Mouse (Mus musculus) lung, postnatal 14 days (tissue): ENCODE results near the gene Cygb.
"Not testable (repeated sequence)": the region's sequence is repeated elsewhere in the genome, so short reads cannot be mapped to it uniquely, and the experiment has no call there.

Source experiments
- DNase-seq: peaks from one replicate; pipeline ENCODE4 v3.0.0; 2021

The Cygb gene

GRCm38 (mm10) chr11:116654255-116654821 is at the start of gene Cygb:
Cygb (minus strand) TSS chr11:116654313.
- no peak for DNase-seq

- no peak for DNase-seq
These were observed 47.3 kb upstream of the Cygb start for GRCm38 (mm10) chr11:116701377-116701841.

GRCm38 (mm10) chr11:116697521-116697920 is 43.4 kb upstream of the Cygb start:
- no peak for DNase-seq

- DNase-seq = no peak
These were observed 42.3 kb upstream of the Cygb start for GRCm38 (mm10) chr11:116696426-116696825.

- no peak for DNase-seq
These were observed 41.2 kb upstream of the Cygb start for GRCm38 (mm10) chr11:116695194-116695880.

GRCm38 (mm10) chr11:116694250-116695193 is 40.4 kb upstream of the Cygb start:
- peak; percentile 59 for DNase-seq

- no peak for DNase-seq
These were observed 39.8 kb upstream of the Cygb start for GRCm38 (mm10) chr11:116693899-116694249.

GRCm38 (mm10) chr11:116690701-116691575 is 36.8 kb upstream of the Cygb start:
- DNase-seq = no peak

GRCm38 (mm10) chr11:116689622-116690021 is 35.5 kb upstream of the Cygb start:
- no peak for DNase-seq

GRCm38 (mm10) chr11:116687897-116688296 is 33.8 kb upstream of the Cygb start:
- no peak for DNase-seq

GRCm38 (mm10) chr11:116685729-116686128 is 31.6 kb upstream of the Cygb start:
- no peak for DNase-seq

- DNase-seq = no peak
These were observed 29.7 kb upstream of the Cygb start for GRCm38 (mm10) chr11:116683777-116684176.

GRCm38 (mm10) chr11:116682501-116683144 is 28.5 kb upstream of the Cygb start:
- DNase-seq = no peak

GRCm38 (mm10) chr11:116681147-116681546 is 27.0 kb upstream of the Cygb start:
- no peak for DNase-seq

- DNase-seq = no peak
These were observed 26.4 kb upstream of the Cygb start for GRCm38 (mm10) chr11:116680321-116681091.

GRCm38 (mm10) chr11:116679148-116679547 is 25.0 kb upstream of the Cygb start:
- DNase-seq = no peak

- no peak for DNase-seq
These were observed 23.8 kb upstream of the Cygb start for GRCm38 (mm10) chr11:116677711-116678441.

GRCm38 (mm10) chr11:116676175-116676976 is 22.3 kb upstream of the Cygb start:
- no peak for DNase-seq

GRCm38 (mm10) chr11:116675429-116675828 is 21.3 kb upstream of the Cygb start:
- not testable (repeated sequence) for DNase-seq
